9 mouse cellular contexts compared by ENCODE assay signal in the genomic region with DNA sequence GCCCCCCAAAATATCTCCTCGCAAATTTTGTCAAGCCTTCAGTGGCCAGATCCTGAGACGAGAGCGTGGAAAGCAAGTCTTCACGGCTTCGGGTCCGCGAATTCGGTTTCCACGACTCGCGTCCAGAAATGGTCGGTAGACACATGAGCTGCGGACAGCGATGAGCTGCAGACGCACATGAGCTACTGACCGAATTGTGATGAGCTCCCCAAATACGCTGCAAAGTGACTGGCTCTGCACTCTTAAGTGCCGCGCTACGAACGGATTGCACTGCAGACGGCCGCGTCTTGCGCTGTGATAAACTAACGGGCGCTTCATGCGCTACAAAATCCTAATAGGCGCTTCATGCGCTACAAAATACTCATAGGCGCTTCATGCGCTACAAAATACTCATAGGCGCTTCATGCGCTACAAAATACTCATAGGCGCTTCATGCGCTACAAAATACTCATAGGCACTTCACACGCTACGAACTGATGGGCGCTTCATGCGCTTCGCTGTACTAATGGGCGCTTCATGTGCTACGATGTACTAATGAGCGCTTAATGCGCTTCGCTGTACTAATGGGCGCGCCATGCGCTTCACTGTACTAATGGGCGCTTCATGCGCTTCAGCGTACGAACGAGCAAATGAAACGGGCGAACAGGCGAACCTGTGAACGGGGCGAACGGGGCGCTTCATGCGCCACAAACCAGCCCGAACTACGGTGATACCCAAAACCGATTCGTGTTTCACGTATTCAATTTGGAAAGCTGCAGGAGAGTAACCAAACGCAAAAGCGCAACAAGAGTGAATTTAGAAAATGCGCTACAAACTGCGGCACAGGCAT. TPM values are rescaled to one million over a fixed set of nuclear protein-coding genes. Genes with fewer than 3 reads are reported as not detected.
DNase-seq lines count a peak whose midpoint lies in the region; ATAC-seq and TF ChIP-seq lines count a peak whose summit lies in the region.
"Had no signal": no experiment of that assay in that cellular context is flagged by ENCODE, and none has a peak within 500 bp of the region (broad histone marks: within the 10 kb centered on the region; RNA-seq: fewer than 3 reads in every experiment).

No protein-coding gene starts in this region.

- no peaks in the 10 kb centered on the region for H3K27me3 ChIP-seq in hindbrain, embryonic 14.5 days (ENCODE audit: control insufficient read depth, insufficient read depth, low read length)
- H3K27me3 ChIP-seq in lung, postnatal 0 days (replicated peaks; ENCODE audit: insufficient read depth, low read length) = no peaks in the 10 kb centered on the region

- no peak for TF ChIP-seq CTCF in lung, postnatal 0 days (IDR thresholded peaks at IDR 0.05)

- no peaks in the 10 kb centered on the region for H3K4me1 ChIP-seq in hindbrain, embryonic 14.5 days (replicated peaks; ENCODE audit: control insufficient read depth, insufficient read depth, low read length)
- H3K4me1 ChIP-seq in lung, postnatal 0 days (ENCODE audit: insufficient read depth, low read depth, low read length) = no peaks in the 10 kb centered on the region

- H3K27ac ChIP-seq in hindbrain, embryonic 14.5 days = peak overlapping the region; percentile 49; the same call in 1 of the 2 replicates
- H3K27ac ChIP-seq in lung, postnatal 0 days (ENCODE audit: low read length) = no peak overlapping the region
- H3K27ac ChIP-seq: macrophage had no signal

- DNase-seq in ZHBTc4 (ENCODE audit: low read depth, low spot score) = peak; percentile 79
- DNase-seq in cerebellum, adult 11-12 months = peak; percentile 59
- peak; percentile 17 to 53 for DNase-seq in frontal cortex, adult 2 months (ENCODE audit: extremely low spot score in 1 of 2, low spot score in 1 of 2)
- DNase-seq in hindbrain, embryonic 14.5 days (ENCODE audit: low spot score) = peak; percentile 65
- DNase-seq in layer of hippocampus, postnatal 36 days = peak; percentile 30 to 57
- DNase-seq in lung, postnatal 0 days (ENCODE audit: low spot score) = peak; percentile 56
- peak; percentile 68 for DNase-seq in retina, embryonic 14.5 days (ENCODE audit: low spot score)
- DNase-seq in ovary, postnatal 14 days (ENCODE audit: low spot score) = no peak

- H3K9ac ChIP-seq in hindbrain, embryonic 14.5 days = peak overlapping the region; percentile 44; the same call in 1 of the 2 replicates
- H3K9ac ChIP-seq in lung, postnatal 0 days (replicated peaks; ENCODE audit: low read depth) = no peak overlapping the region

- H3K36me3 ChIP-seq in hindbrain, embryonic 14.5 days (replicated peaks; ENCODE audit: control insufficient read depth, insufficient read depth) = no peaks in the 10 kb centered on the region
- H3K36me3 ChIP-seq in lung, postnatal 0 days (ENCODE audit: insufficient read depth, low read length) = no peaks in the 10 kb centered on the region

- WGBS in hindbrain, embryonic 14.5 days = 50% methylated on average over 71 of the region's 71 CpGs
- WGBS in lung, postnatal 0 days = 58% methylated on average over 71 of the region's 71 CpGs

- ATAC-seq in hindbrain, embryonic 14.5 days (ENCODE audit: low FRiP score) = peak; percentile 34
- no peak for ATAC-seq in lung, postnatal 0 days

- peaks cover 23% of the 10 kb centered on the region; the same call in 1 of the 2 replicates for H3K9me3 ChIP-seq in hindbrain, embryonic 14.5 days (ENCODE audit: control insufficient read depth, low read length)
- 0 out of 2 replicates have a peak, but pooled peaks cover 3% of the 10 kb centered on the region for H3K9me3 ChIP-seq in lung, postnatal 0 days (ENCODE audit: low read length)

- peak overlapping the region; percentile 58 for H3K4me3 ChIP-seq in hindbrain, embryonic 14.5 days (replicated peaks; ENCODE audit: low read length)
- peak overlapping the region; percentile 51 for H3K4me3 ChIP-seq in lung, postnatal 0 days (ENCODE audit: low read depth, low read length)

- peak overlapping the region; percentile 68 for H3K4me2 ChIP-seq in hindbrain, embryonic 14.5 days (replicated peaks)
- peak overlapping the region; percentile 61 for H3K4me2 ChIP-seq in lung, postnatal 0 days (replicated peaks; ENCODE audit: low read depth, low read length)

- TF ChIP-seq EP300 in lung, postnatal 0 days (IDR thresholded peaks at IDR 0.05) = no peak

RNA-seq across cellular contexts. Expression of a gene that starts 0.8 kb away (rescaled TPM):
- polyA plus RNA-seq in frontal cortex, adult 2 months (2012; rRNA removed) = 6.4 and 7.9 TPM in 2 replicates
- 10.5 and 12.2 TPM in 2 replicates for polyA plus RNA-seq in hindbrain, embryonic 14.5 days (2014; fragmentation: Nextera tagmentation; extraction: Ambion mirVana)
- total RNA-seq in layer of hippocampus, postnatal 36 days (2021) = 1 to 10 TPM; 7.4 to 9.4 TPM
- 0.39 and 0.49 TPM in 2 replicates for polyA plus RNA-seq in lung, postnatal 0 days (2015; fragmentation: Nextera tagmentation; extraction: Ambion mirVana)

RNA-seq across cellular contexts. Expression of a gene that starts 0.9 kb away (rescaled TPM):
- polyA plus RNA-seq in frontal cortex, adult 2 months (2012; rRNA removed) = 31.9 and 32.7 TPM in 2 replicates
- 51.0 and 55.5 TPM in 2 replicates for polyA plus RNA-seq in hindbrain, embryonic 14.5 days (2014; fragmentation: Nextera tagmentation; extraction: Ambion mirVana)
- total RNA-seq in layer of hippocampus, postnatal 36 days (2021) = 10 to 100 TPM; 36.4 to 37.5 TPM
- polyA plus RNA-seq in lung, postnatal 0 days (2015; fragmentation: Nextera tagmentation; extraction: Ambion mirVana) = 84.5 and 101 TPM in 2 replicates
